Mouse (Mus musculus) spleen, adult 2 months (tissue): ENCODE results near the gene Pank4.

ENCODE experiments used
- CTCF ChIP-seq: fragments of 200-500 bp; IDR thresholded peaks from 2 replicates; pipeline ENCODE4 v1.5.1; 2011; ENCODE audit warnings: mild to moderate bottlenecking, inconsistent platforms; ENCODE audit not compliant: insufficient read depth, insufficient read length, insufficient replicate concordance; ENCODE audit errors: extremely low read depth
- POLR2A ChIP-seq: fragments of 200-500 bp; IDR thresholded peaks from 2 replicates; pipeline ENCODE4 v1.6.1; 2011; ENCODE audit warnings: low read depth, low read length, inconsistent platforms

- TF ChIP-seq CTCF (no peak), POLR2A (no peak)
These were observed 14.9 kb upstream of the Pank4 start for GRCm38 (mm10) chr4:154948940-154949588.
